9 mouse cellular contexts compared by ENCODE assay signal in the genomic region with DNA sequence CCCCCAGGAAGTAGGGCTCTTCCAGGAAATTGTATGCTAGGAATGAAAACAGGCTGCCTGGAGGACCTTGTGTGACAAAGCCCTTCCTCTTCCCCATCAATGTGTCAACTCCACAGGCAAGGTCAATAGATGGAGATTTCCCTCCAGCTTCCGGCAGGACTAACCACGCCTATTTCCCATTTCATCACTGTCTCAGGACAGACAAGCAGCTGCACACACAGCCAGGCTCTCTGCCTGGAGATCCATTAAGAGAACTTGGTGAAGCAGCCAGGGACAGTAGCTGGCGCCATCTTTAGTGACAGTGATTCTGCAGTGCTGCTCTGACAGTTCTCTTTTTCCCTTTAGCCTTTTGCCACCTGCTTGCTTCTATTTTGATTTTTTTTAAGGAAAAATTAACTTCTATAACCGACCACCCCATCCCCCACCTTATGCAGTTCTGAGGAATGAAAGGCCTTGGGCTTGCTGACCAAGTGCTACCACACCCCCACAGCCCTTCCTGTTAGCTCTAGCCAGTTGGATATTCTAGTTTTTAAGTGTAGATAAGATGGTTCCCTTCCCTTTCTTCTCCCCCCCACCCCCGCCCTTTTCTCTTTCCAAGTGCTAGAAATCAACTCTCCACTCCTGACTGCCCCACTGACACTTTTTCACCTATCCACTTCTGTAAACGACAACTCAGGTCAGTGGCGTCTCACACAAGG. TPM values are rescaled to one million over a fixed set of nuclear protein-coding genes. Genes with fewer than 3 reads are reported as not detected.
A peak's percentile ranks its signal among the peaks of the same experiment; 100 is the strongest.
DNase-seq lines count a peak whose midpoint lies in the region; ATAC-seq lines count a peak whose summit lies in the region.
"Had no signal": no experiment of that assay in that cellular context is flagged by ENCODE, and none has a peak within 500 bp of the region (broad histone marks: within the 10 kb centered on the region; RNA-seq: fewer than 3 reads in every experiment).

No protein-coding gene starts in this region.

- 0 out of 2 replicates have a peak overlapping the region, but pooled peaks have one; percentile 38 for H3K9ac ChIP-seq in heart, embryonic 16.5 days (ENCODE audit: low read length)
- no peak overlapping the region for H3K9ac ChIP-seq in liver, embryonic 15.5 days
- no peak overlapping the region for H3K9ac ChIP-seq in hindbrain, embryonic 14.5 days
- H3K9ac ChIP-seq in midbrain, embryonic 14.5 days (replicated peaks; ENCODE audit: low read length): no peak overlapping the region

- H3K4me1 ChIP-seq in heart, embryonic 16.5 days (ENCODE audit: control insufficient read depth, insufficient read depth, low read length): peaks cover 19% of the 10 kb centered on the region
- peaks cover 20% of the 10 kb centered on the region; the same call in 1 of the 2 replicates for H3K4me1 ChIP-seq in liver, embryonic 15.5 days (replicated peaks)
- H3K4me1 ChIP-seq in hindbrain, embryonic 14.5 days (replicated peaks; ENCODE audit: control insufficient read depth, insufficient read depth, low read length): no peaks in the 10 kb centered on the region
- no peaks in the 10 kb centered on the region for H3K4me1 ChIP-seq in midbrain, embryonic 14.5 days (ENCODE audit: control insufficient read depth, insufficient read depth, low read length)

- DNase-seq in ES-CJ7 (ENCODE audit: low read depth, low spot score) (peak; percentile 89), NIH3T3 (ENCODE audit: low read depth) (peak; percentile 18)
- no peak for DNase-seq in hindbrain, embryonic 14.5 days (ENCODE audit: low spot score)
- DNase-seq in midbrain, embryonic 14.5 days: no peak
- no peak for DNase-seq in gastrocnemius, postnatal 36 days
- no peak for DNase-seq in thymus, postnatal 14 days

- H3K9me3 ChIP-seq in heart, embryonic 16.5 days (replicated peaks; ENCODE audit: control insufficient read depth, low read length): no peaks in the 10 kb centered on the region
- no peaks in the 10 kb centered on the region for H3K9me3 ChIP-seq in liver, embryonic 15.5 days (replicated peaks)
- peaks cover 14% of the 10 kb centered on the region for H3K9me3 ChIP-seq in hindbrain, embryonic 14.5 days (ENCODE audit: control insufficient read depth, low read length)
- no peaks in the 10 kb centered on the region for H3K9me3 ChIP-seq in midbrain, embryonic 14.5 days (ENCODE audit: control insufficient read depth, low read length)
- H3K9me3 ChIP-seq: limb, embryonic 10.5 days had no signal

- 0 out of 2 replicates have a peak overlapping the region, but pooled peaks have one; percentile 14 for H3K4me3 ChIP-seq in heart, embryonic 16.5 days (ENCODE audit: low read length)
- no peak overlapping the region for H3K4me3 ChIP-seq in liver, embryonic 15.5 days (replicated peaks)
- H3K4me3 ChIP-seq in hindbrain, embryonic 14.5 days (replicated peaks; ENCODE audit: low read length): no peak overlapping the region
- H3K4me3 ChIP-seq in midbrain, embryonic 14.5 days (replicated peaks; ENCODE audit: low read depth, low read length): no peak overlapping the region
- H3K4me3 ChIP-seq: limb, embryonic 10.5 days had no signal

- intact Hi-C loops in gastrocnemius, postnatal 36 days (cut with DNase I): no loop called here

- 54% methylated on average over 7 of the region's 7 CpGs for WGBS in heart, embryonic 16.5 days
- WGBS in liver, embryonic 15.5 days (ENCODE audit: insufficient replicate concordance): 41% methylated on average over 7 of the region's 7 CpGs
- WGBS in hindbrain, embryonic 14.5 days: 87% methylated on average over 7 of the region's 7 CpGs
- 86% methylated on average over 7 of the region's 7 CpGs for WGBS in midbrain, embryonic 14.5 days

- peak; percentile 66; the same call in 1 of the 2 replicates for ATAC-seq in heart, embryonic 16.5 days (replicated peaks; ENCODE audit: extremely low read depth, insufficient read depth, low FRiP score)
- peak; percentile 64 for ATAC-seq in liver, embryonic 15.5 days (ENCODE audit: insufficient read depth)
- ATAC-seq in hindbrain, embryonic 14.5 days (ENCODE audit: low FRiP score): no peak
- ATAC-seq in midbrain, embryonic 14.5 days (ENCODE audit: low FRiP score, low TSS enrichment): no peak

- peak overlapping the region; percentile 66 for H3K4me2 ChIP-seq in heart, embryonic 16.5 days (ENCODE audit: low read depth, low read length)
- H3K4me2 ChIP-seq in liver, embryonic 15.5 days: no peak overlapping the region
- no peak overlapping the region for H3K4me2 ChIP-seq in hindbrain, embryonic 14.5 days (replicated peaks)
- no peak overlapping the region for H3K4me2 ChIP-seq in midbrain, embryonic 14.5 days (ENCODE audit: low read length)

- H3K27ac ChIP-seq in heart, embryonic 16.5 days (ENCODE audit: low read length): peak overlapping the region; percentile 92
- H3K27ac ChIP-seq in liver, embryonic 15.5 days (replicated peaks): 0 out of 2 replicates have a peak overlapping the region, but pooled peaks have one; percentile 33
- H3K27ac ChIP-seq in hindbrain, embryonic 14.5 days: no peak overlapping the region
- no peak overlapping the region for H3K27ac ChIP-seq in midbrain, embryonic 14.5 days (replicated peaks; ENCODE audit: low read depth, low read length)
- H3K27ac ChIP-seq: limb, embryonic 10.5 days had no signal

- peaks cover 16% of the 10 kb centered on the region for H3K36me3 ChIP-seq in heart, embryonic 16.5 days (ENCODE audit: control insufficient read depth, insufficient read depth)
- H3K36me3 ChIP-seq in liver, embryonic 15.5 days (replicated peaks): peaks cover 31% of the 10 kb centered on the region
- peaks cover 25% of the 10 kb centered on the region; the same call in 1 of the 2 replicates for H3K36me3 ChIP-seq in hindbrain, embryonic 14.5 days (replicated peaks; ENCODE audit: control insufficient read depth, insufficient read depth)
- peaks cover 9% of the 10 kb centered on the region; the same call in 1 of the 2 replicates for H3K36me3 ChIP-seq in midbrain, embryonic 14.5 days (ENCODE audit: control insufficient read depth, insufficient read depth, low read length)

- H3K27me3 ChIP-seq in heart, embryonic 16.5 days (ENCODE audit: control insufficient read depth, insufficient read depth, low read length): no peaks in the 10 kb centered on the region
- H3K27me3 ChIP-seq in liver, embryonic 15.5 days: no peaks in the 10 kb centered on the region
- H3K27me3 ChIP-seq in hindbrain, embryonic 14.5 days (ENCODE audit: control insufficient read depth, insufficient read depth, low read length): no peaks in the 10 kb centered on the region
- H3K27me3 ChIP-seq in midbrain, embryonic 14.5 days (ENCODE audit: control insufficient read depth, insufficient read depth, low read length): no peaks in the 10 kb centered on the region

RNA-seq across cellular contexts. Expression of gene Paics, which starts 21.8 kb away (rescaled TPM):
- polyA plus RNA-seq in heart, embryonic 16.5 days (2015; fragmentation: Nextera tagmentation; extraction: Ambion mirVana): 251 and 274 TPM in 2 replicates
- polyA plus RNA-seq in liver, embryonic 15.5 days (2015; fragmentation: Nextera tagmentation; extraction: Ambion mirVana): 157 and 158 TPM in 2 replicates
- 161 and 188 TPM in 2 replicates for polyA plus RNA-seq in hindbrain, embryonic 14.5 days (2014; fragmentation: Nextera tagmentation; extraction: Ambion mirVana)
- 149 and 181 TPM in 2 replicates for polyA plus RNA-seq in midbrain, embryonic 14.5 days (2014; fragmentation: Nextera tagmentation; extraction: Ambion mirVana)
- total RNA-seq in gastrocnemius, postnatal 36 days (2021): 100 to 1,000 TPM; 123 TPM

RNA-seq across cellular contexts. Expression of gene Ppat, which starts 22.0 kb away (rescaled TPM):
- polyA plus RNA-seq in heart, embryonic 16.5 days (2015; fragmentation: Nextera tagmentation; extraction: Ambion mirVana): 22.0 and 29.3 TPM in 2 replicates
- 21.9 and 23.1 TPM in 2 replicates for polyA plus RNA-seq in liver, embryonic 15.5 days (2015; fragmentation: Nextera tagmentation; extraction: Ambion mirVana)
- 13.7 and 17.4 TPM in 2 replicates for polyA plus RNA-seq in hindbrain, embryonic 14.5 days (2014; fragmentation: Nextera tagmentation; extraction: Ambion mirVana)
- polyA plus RNA-seq in midbrain, embryonic 14.5 days (2014; fragmentation: Nextera tagmentation; extraction: Ambion mirVana): 9.2 and 13.1 TPM in 2 replicates
- 10 to 100 TPM; 18.6 to 21.8 TPM for total RNA-seq in gastrocnemius, postnatal 36 days (2021)

RNA-seq across cellular contexts. Expression of gene Aasdh, which starts 24.0 kb away (rescaled TPM):
- 17.9 and 22.3 TPM in 2 replicates for polyA plus RNA-seq in heart, embryonic 16.5 days (2015; fragmentation: Nextera tagmentation; extraction: Ambion mirVana)
- 5.0 and 5.3 TPM in 2 replicates for polyA plus RNA-seq in liver, embryonic 15.5 days (2015; fragmentation: Nextera tagmentation; extraction: Ambion mirVana)
- polyA plus RNA-seq in hindbrain, embryonic 14.5 days (2014; fragmentation: Nextera tagmentation; extraction: Ambion mirVana): 14.0 and 18.6 TPM in 2 replicates
- 16.2 and 19.5 TPM in 2 replicates for polyA plus RNA-seq in midbrain, embryonic 14.5 days (2014; fragmentation: Nextera tagmentation; extraction: Ambion mirVana)
- total RNA-seq in gastrocnemius, postnatal 36 days (2021): 10 to 100 TPM; 10.2 TPM

RNA-seq across cellular contexts. Expression of gene Srp72, which starts 45.2 kb away (rescaled TPM):
- 51.9 and 53.8 TPM in 2 replicates for polyA plus RNA-seq in heart, embryonic 16.5 days (2015; fragmentation: Nextera tagmentation; extraction: Ambion mirVana)
- 40.0 and 41.3 TPM in 2 replicates for polyA plus RNA-seq in liver, embryonic 15.5 days (2015; fragmentation: Nextera tagmentation; extraction: Ambion mirVana)
- polyA plus RNA-seq in hindbrain, embryonic 14.5 days (2014; fragmentation: Nextera tagmentation; extraction: Ambion mirVana): 87.6 and 95.2 TPM in 2 replicates
- polyA plus RNA-seq in midbrain, embryonic 14.5 days (2014; fragmentation: Nextera tagmentation; extraction: Ambion mirVana): 77.3 and 99.6 TPM in 2 replicates
- 10 to 100 TPM; 51.1 to 60.5 TPM for total RNA-seq in gastrocnemius, postnatal 36 days (2021)

Comparison
In these comparisons a context has a peak if more than half of its experiments do, and no peak if none do; other contexts are left out.
1. DNase-seq: peak in ES-CJ7 (single experiment) and NIH3T3 (single experiment); none in hindbrain, embryonic 14.5 days (single experiment), midbrain, embryonic 14.5 days (single experiment), gastrocnemius, postnatal 36 days (0 of 2) and thymus, postnatal 14 days (single experiment).
2. ATAC-seq: peak in heart, embryonic 16.5 days (single experiment) and liver, embryonic 15.5 days (single experiment); none in hindbrain, embryonic 14.5 days (single experiment) and midbrain, embryonic 14.5 days (single experiment).
3. H3K27ac ChIP-seq: peak in heart, embryonic 16.5 days (single experiment) and liver, embryonic 15.5 days (single experiment); none in hindbrain, embryonic 14.5 days (single experiment) and midbrain, embryonic 14.5 days (single experiment).